Mouse (Mus musculus) embryonic fibroblast, embryonic 13.5 days (primary cell): ENCODE data around the gene BC005537.

ENCODE experiments used
- CTCF ChIP-seq: IDR thresholded peaks from 2 replicates; pipeline ENCODE4 v1.5.1; 2011; ENCODE audit warnings: mild to moderate bottlenecking, control low read depth, low read length, moderate library complexity, borderline replicate concordance; ENCODE audit not compliant: insufficient read depth
- POLR2A ChIP-seq: IDR thresholded peaks from 2 replicates; pipeline ENCODE4 v1.6.1; 2011; ENCODE audit warnings: low read depth, mild to moderate bottlenecking, control low read depth, low read length, moderate library complexity

DNA sequence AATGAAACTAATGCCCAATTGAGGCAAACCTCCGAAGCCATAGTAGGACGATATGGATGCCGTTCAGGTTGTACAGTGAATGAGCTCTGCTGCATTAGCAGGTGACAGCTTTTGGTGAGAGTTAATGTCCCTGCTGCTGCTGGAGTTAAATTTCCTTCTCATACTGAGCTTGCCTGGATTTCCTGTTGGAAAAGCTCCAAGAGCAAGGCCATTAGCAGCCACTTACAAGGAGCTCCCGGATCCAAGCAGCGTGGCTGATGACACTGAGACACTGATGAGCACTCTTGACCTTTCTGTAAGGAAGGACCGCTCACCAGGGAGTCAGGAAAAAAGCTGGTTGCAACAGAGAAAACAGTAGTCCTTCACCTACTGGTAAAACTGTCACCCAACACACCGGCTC lies 60.6 kb downstream of the BC005537 start:
- TF ChIP-seq CTCF, result no peak
- TF ChIP-seq POLR2A, result no peak
